Mouse (Mus musculus): ENCODE data around the gene Cilp2.

Cilp2 gene

GRCm38 (mm10) chr8:69870907-69871306 lies 16.6 kb downstream of the Cilp2 start:
- no peak for DNase-seq

GRCm38 (mm10) chr8:69870003-69870765 lies 17.3 kb downstream of the Cilp2 start:
- DNase-seq: no peak

GRCm38 (mm10) chr8:69867696-69868326 lies 19.7 kb downstream of the Cilp2 start:
- no peak for DNase-seq

DNA sequence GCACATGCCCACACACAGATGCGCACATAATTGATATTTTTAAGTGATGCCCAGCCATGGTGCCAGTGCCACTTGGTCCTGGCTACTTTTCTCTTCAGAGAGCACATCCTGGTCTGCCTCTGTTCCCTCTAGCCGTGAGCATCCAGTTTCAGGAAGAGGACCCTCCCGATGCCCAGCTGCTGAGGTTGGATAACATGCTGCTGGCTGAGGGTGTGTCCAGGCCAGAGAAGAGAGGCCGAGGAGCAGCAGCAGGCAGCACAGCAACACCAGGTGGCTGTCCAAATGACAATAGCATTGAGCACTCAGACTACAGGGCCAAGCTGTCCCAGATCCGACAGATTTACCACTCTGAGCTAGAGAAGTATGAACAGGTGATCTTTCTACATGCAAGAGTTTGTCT lies 23.3 kb downstream of the Cilp2 start:
- no peak for DNase-seq

DNA sequence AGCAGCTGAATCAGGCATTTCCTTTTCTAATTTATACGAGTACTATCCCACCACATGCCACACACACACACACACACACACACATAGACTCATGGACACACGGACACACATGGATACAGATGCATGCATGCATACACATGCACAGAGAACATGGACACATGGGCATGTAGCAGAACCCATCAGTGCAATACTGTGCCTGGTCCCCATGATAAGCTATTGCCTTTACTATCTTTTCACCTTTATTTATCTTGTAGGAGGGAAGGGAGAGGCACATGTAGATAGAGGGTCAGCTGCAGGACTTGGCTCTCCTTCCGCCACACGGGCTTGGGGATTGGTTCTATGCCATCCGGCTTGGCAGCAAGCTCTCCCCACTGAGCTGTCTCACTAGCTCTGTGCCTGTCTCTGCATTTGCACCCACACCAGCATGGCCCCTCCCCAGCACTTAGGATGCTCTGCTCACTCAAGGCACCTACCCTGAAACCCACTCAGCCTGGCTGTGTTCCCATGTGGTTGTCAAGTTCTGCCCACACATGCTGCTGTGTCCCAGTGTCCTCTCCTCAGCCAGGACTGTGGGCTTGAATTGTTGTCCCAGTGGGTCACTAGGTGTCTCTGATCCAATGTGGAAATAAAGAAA lies 24.0 kb downstream of the Cilp2 start:
- no peak for DNase-seq

- no peak for DNase-seq
These were observed 26.2 kb downstream of the Cilp2 start for GRCm38 (mm10) chr8:69861251-69861650.

- no peak for DNase-seq
These were observed 26.7 kb downstream of the Cilp2 start for GRCm38 (mm10) chr8:69860807-69861206.

- peak; percentile 41 for DNase-seq
These were observed 33.6 kb downstream of the Cilp2 start for GRCm38 (mm10) chr8:69853869-69854268.

DNA sequence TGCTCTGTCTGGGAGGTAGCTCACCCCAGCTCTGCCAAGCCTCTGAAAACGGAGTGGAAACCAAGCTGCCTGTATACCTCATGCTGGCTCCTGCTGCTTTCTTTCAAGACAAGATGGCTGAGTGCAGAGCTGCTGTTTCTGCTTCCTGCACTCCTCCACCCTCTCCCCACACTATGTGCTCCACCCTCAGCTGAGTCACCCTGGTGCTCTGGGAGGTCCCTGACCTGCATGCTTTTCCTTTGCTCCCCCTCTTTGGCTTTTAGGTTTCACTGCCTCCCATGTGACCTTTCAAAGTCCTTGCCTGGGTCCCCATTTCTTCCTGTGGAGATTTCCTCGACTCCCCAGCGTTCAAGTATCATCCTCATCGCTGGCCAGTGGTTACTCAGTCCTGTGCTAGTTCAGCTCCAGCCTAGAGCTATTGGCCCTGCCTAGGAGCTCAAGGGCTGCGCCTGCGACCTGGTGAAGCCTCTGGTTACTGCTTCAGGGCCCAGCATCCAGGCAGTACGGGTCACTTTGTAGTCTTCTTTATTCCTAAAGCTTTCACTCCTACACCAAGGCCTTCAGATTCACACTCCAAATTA lies 36.5 kb downstream of the Cilp2 start:
- DNase-seq: no peak

- DNase-seq: peak; percentile 54
These were observed 37.6 kb downstream of the Cilp2 start for GRCm38 (mm10) chr8:69849899-69850298.

- no peak for DNase-seq
These were observed 38.5 kb downstream of the Cilp2 start for GRCm38 (mm10) chr8:69848951-69849350.

- no peak for DNase-seq
These were observed 40.1 kb downstream of the Cilp2 start for GRCm38 (mm10) chr8:69847167-69848065.

GRCm38 (mm10) chr8:69837057-69837682 lies 50.3 kb downstream of the Cilp2 start:
- no peak for DNase-seq

GRCm38 (mm10) chr8:69832298-69832853 lies 55.1 kb downstream of the Cilp2 start, which contains the start of gene Pbx4:
Gene Pbx4, plus strand, starts transcription at chr8:69832491.
- peak; percentile 95 for DNase-seq
